Mouse (Mus musculus): Measurements from ENCODE around the gene Swt1. TPM values are rescaled to one million over a fixed set of nuclear protein-coding genes. Genes with fewer than 3 reads are reported as not detected.
A peak's percentile ranks its signal among the peaks of the same experiment; 100 is the strongest.

Gene Swt1
- polyA plus RNA-seq, 1 experiment, result 109 TPM

GRCm38 (mm10) chr1:151457087-151457486 is 28.8 kb upstream of the Swt1 start:
- no peak overlapping the region for H3K27ac ChIP-seq (ENCODE audit: insufficient read depth, low read length)
- no peak for TF ChIP-seq POLR2A (IDR thresholded peaks at IDR 0.05; ENCODE audit: insufficient read depth, low read length)
- TF ChIP-seq CTCF (IDR thresholded peaks at IDR 0.05; ENCODE audit: low read depth, low read length), result no peak
- no peak for TF ChIP-seq EP300 (IDR thresholded peaks at IDR 0.05; ENCODE audit: insufficient read depth, low read depth, low read length)
- H3K36me3 ChIP-seq (ENCODE audit: control insufficient read depth, insufficient read depth, low read length, poor library complexity, severe bottlenecking), result peaks cover 2% of the 10 kb centered on the region
- H3K9me3 ChIP-seq (replicated peaks; ENCODE audit: control insufficient read depth, insufficient read depth, low read length, poor library complexity, severe bottlenecking), result no peaks in the 10 kb centered on the region
- no peak overlapping the region for H3K4me3 ChIP-seq (ENCODE audit: low read depth, low read length)
- no peak overlapping the region for H3K9ac ChIP-seq (ENCODE audit: low read depth, poor library complexity, severe bottlenecking)
- H3K4me1 ChIP-seq (ENCODE audit: control insufficient read depth, insufficient read depth, low read length), result peaks cover 1% of the 10 kb centered on the region
- H3K27me3 ChIP-seq (ENCODE audit: control insufficient read depth, insufficient read depth, low read length, poor library complexity, severe bottlenecking), result no peaks in the 10 kb centered on the region

GRCm38 (mm10) chr1:151451946-151452345 is 23.7 kb upstream of the Swt1 start:
- H3K27ac ChIP-seq (ENCODE audit: insufficient read depth, low read length), result no peak overlapping the region
- TF ChIP-seq EP300 (IDR thresholded peaks at IDR 0.05; ENCODE audit: insufficient read depth, low read depth, low read length), result no peak
- TF ChIP-seq CTCF (IDR thresholded peaks at IDR 0.05; ENCODE audit: low read depth, low read length), result no peak
- TF ChIP-seq POLR2A (IDR thresholded peaks at IDR 0.05; ENCODE audit: insufficient read depth, low read length), result no peak
- H3K9ac ChIP-seq (ENCODE audit: low read depth, poor library complexity, severe bottlenecking), result no peak overlapping the region
- no peaks in the 10 kb centered on the region for H3K9me3 ChIP-seq (replicated peaks; ENCODE audit: control insufficient read depth, insufficient read depth, low read length, poor library complexity, severe bottlenecking)
- H3K4me3 ChIP-seq (ENCODE audit: low read depth, low read length), result no peak overlapping the region
- no peaks in the 10 kb centered on the region for H3K4me1 ChIP-seq (ENCODE audit: control insufficient read depth, insufficient read depth, low read length)
- H3K27me3 ChIP-seq (ENCODE audit: control insufficient read depth, insufficient read depth, low read length, poor library complexity, severe bottlenecking), result no peaks in the 10 kb centered on the region
- H3K36me3 ChIP-seq (ENCODE audit: control insufficient read depth, insufficient read depth, low read length, poor library complexity, severe bottlenecking), result peaks cover 14% of the 10 kb centered on the region

GRCm38 (mm10) chr1:151450851-151451250 is 22.6 kb upstream of the Swt1 start:
- Histone ChIP-seq H3K9ac (ENCODE audit: low read depth, poor library complexity, severe bottlenecking) (no peak overlapping the region), H3K27me3 (ENCODE audit: control insufficient read depth, insufficient read depth, low read length, poor library complexity, severe bottlenecking) (no peaks in the 10 kb centered on the region), H3K36me3 (ENCODE audit: control insufficient read depth, insufficient read depth, low read length, poor library complexity, severe bottlenecking) (peaks cover 15% of the 10 kb centered on the region), H3K4me1 (ENCODE audit: control insufficient read depth, insufficient read depth, low read length) (no peaks in the 10 kb centered on the region), H3K9me3 (replicated peaks; ENCODE audit: control insufficient read depth, insufficient read depth, low read length, poor library complexity, severe bottlenecking) (no peaks in the 10 kb centered on the region), H3K27ac (ENCODE audit: insufficient read depth, low read length) (no peak overlapping the region), H3K4me3 (ENCODE audit: low read depth, low read length) (no peak overlapping the region)
- no peak for TF ChIP-seq POLR2A (IDR thresholded peaks at IDR 0.05; ENCODE audit: insufficient read depth, low read length)

GRCm38 (mm10) chr1:151449866-151450265 is 21.6 kb upstream of the Swt1 start:
- Histone ChIP-seq H3K9me3 (replicated peaks; ENCODE audit: control insufficient read depth, insufficient read depth, low read length, poor library complexity, severe bottlenecking) (no peaks in the 10 kb centered on the region), H3K36me3 (ENCODE audit: control insufficient read depth, insufficient read depth, low read length, poor library complexity, severe bottlenecking) (peaks cover 23% of the 10 kb centered on the region), H3K27me3 (ENCODE audit: control insufficient read depth, insufficient read depth, low read length, poor library complexity, severe bottlenecking) (no peaks in the 10 kb centered on the region), H3K27ac (ENCODE audit: insufficient read depth, low read length) (no peak overlapping the region), H3K4me3 (ENCODE audit: low read depth, low read length) (no peak overlapping the region), H3K4me1 (ENCODE audit: control insufficient read depth, insufficient read depth, low read length) (no peaks in the 10 kb centered on the region), H3K9ac (ENCODE audit: low read depth, poor library complexity, severe bottlenecking) (no peak overlapping the region)
- TF ChIP-seq POLR2A (IDR thresholded peaks at IDR 0.05; ENCODE audit: insufficient read depth, low read length), result no peak
- no peak for TF ChIP-seq EP300 (IDR thresholded peaks at IDR 0.05; ENCODE audit: insufficient read depth, low read depth, low read length)
- TF ChIP-seq CTCF (IDR thresholded peaks at IDR 0.05; ENCODE audit: low read depth, low read length), result no peak

GRCm38 (mm10) chr1:151435431-151435830 is 7.2 kb upstream of the Swt1 start:
- peaks cover 35% of the 10 kb centered on the region for H3K36me3 ChIP-seq (ENCODE audit: control insufficient read depth, insufficient read depth, low read length, poor library complexity, severe bottlenecking)

GRCm38 (mm10) chr1:151429316-151429715 is 1.1 kb upstream of the Swt1 start:
- H3K27me3 ChIP-seq (ENCODE audit: control insufficient read depth, insufficient read depth, low read length, poor library complexity, severe bottlenecking), result no peaks in the 10 kb centered on the region
- no peak for TF ChIP-seq EP300 (IDR thresholded peaks at IDR 0.05; ENCODE audit: insufficient read depth, low read depth, low read length)
- no peak for TF ChIP-seq CTCF (IDR thresholded peaks at IDR 0.05; ENCODE audit: low read depth, low read length)
- TF ChIP-seq POLR2A (IDR thresholded peaks at IDR 0.05; ENCODE audit: insufficient read depth, low read length), result no peak
- no peaks in the 10 kb centered on the region for H3K9me3 ChIP-seq (replicated peaks; ENCODE audit: control insufficient read depth, insufficient read depth, low read length, poor library complexity, severe bottlenecking)
- H3K4me1 ChIP-seq (ENCODE audit: control insufficient read depth, insufficient read depth, low read length), result no peaks in the 10 kb centered on the region
- H3K36me3 ChIP-seq (ENCODE audit: control insufficient read depth, insufficient read depth, low read length, poor library complexity, severe bottlenecking), result peaks cover 10% of the 10 kb centered on the region
- peak overlapping the region; percentile 93 for H3K4me3 ChIP-seq (ENCODE audit: low read depth, low read length)
- H3K27ac ChIP-seq (ENCODE audit: insufficient read depth, low read length), result 0 out of 2 replicates have a peak overlapping the region, but pooled peaks have one; percentile 46
- peak overlapping the region; percentile 94 for H3K9ac ChIP-seq (ENCODE audit: low read depth, poor library complexity, severe bottlenecking)

More at GRCm38 (mm10) chr1:151435431-151435830, 7.2 kb upstream of the Swt1 start:
- no peaks in the 10 kb centered on the region for H3K27me3 ChIP-seq (ENCODE audit: control insufficient read depth, insufficient read depth, low read length, poor library complexity, severe bottlenecking)
- H3K9me3 ChIP-seq (replicated peaks; ENCODE audit: control insufficient read depth, insufficient read depth, low read length, poor library complexity, severe bottlenecking), result no peaks in the 10 kb centered on the region
- H3K4me1 ChIP-seq (ENCODE audit: control insufficient read depth, insufficient read depth, low read length), result no peaks in the 10 kb centered on the region
- TF ChIP-seq POLR2A (IDR thresholded peaks at IDR 0.05; ENCODE audit: insufficient read depth, low read length) (no peak), EP300 (IDR thresholded peaks at IDR 0.05; ENCODE audit: insufficient read depth, low read depth, low read length) (no peak), CTCF (IDR thresholded peaks at IDR 0.05; ENCODE audit: low read depth, low read length) (no peak)
- no peak overlapping the region for H3K27ac ChIP-seq (ENCODE audit: insufficient read depth, low read length)
- H3K9ac ChIP-seq (ENCODE audit: low read depth, poor library complexity, severe bottlenecking), result no peak overlapping the region
- no peak overlapping the region for H3K4me3 ChIP-seq (ENCODE audit: low read depth, low read length)

Measured in ES-Bruce4 (cell line).